Mouse (Mus musculus): ENCODE results near the gene Wdr46. TPM values are rescaled to one million over a fixed set of nuclear protein-coding genes. Genes with fewer than 3 reads are reported as not detected.
A peak's percentile ranks its signal among the peaks of the same experiment; 100 is the strongest.

Wdr46 gene
- total RNA-seq, 2 experiments from 2014 or later, result 21.8 to 24.8 TPM

DNA sequence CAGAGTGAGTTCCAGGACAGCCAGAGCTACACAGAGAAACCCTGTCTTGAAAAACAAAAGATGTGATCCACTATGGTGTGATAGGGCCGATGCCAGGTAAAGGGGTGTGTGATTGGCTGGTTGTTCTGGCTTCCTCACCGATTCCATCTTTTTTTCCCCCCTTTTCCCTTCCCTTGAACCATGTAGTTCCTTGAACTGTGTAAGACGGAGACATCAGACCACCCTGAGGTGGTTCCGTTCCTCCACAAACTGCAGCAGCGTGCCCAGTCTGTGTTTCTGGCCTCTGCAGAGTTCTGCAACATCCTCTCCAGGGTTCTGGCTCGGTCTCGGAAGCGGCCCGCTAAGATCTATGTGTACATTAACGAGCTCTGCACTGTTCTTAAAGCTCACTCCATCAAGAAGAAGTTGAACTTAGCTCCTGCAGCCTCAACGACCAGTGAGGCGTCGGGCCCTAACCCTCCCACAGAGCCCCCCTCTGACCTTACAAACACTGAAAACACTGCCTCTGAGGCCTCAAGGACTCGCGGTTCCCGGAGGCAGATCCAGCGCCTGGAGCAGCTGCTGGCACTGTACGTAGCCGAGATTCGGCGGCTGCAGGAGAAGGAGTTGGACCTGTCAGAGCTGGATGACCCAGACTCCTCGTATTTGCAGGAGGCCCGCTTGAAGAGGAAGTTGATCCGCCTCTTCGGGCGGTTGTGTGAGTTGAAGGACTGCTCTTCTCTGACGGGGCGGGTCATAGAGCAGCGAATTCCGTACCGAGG, 29.2 kb upstream of the Wdr46 start:
- no peak for DNase-seq (ENCODE audit: low spot score in 2 of 2)

DNA sequence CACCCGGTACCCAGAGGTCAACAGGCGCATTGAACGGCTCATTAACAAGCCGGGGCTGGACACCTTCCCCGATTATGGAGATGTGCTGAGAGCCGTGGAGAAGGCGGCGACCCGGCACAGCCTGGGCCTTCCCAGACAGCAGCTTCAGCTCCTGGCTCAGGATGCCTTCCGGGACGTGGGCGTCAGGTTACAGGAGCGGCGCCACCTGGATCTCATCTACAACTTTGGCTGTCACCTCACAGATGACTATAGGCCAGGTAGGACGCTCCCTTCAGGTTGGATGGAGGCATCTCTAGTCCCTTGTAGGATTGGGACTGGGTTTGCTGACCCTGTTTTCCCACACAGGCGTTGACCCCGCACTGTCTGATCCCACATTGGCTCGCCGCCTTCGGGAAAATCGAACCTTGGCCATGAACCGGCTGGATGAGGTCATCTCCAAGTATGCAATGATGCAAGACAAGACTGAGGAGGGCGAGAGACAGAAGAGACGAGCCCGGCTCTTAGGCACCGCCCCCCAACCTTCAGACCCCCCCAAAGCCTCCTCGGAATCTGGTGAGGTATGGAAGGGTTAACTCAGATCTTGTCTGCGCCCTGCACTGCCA, 28.5 kb upstream of the Wdr46 start:
- no peak for DNase-seq (ENCODE audit: low spot score in 2 of 2)

DNA sequence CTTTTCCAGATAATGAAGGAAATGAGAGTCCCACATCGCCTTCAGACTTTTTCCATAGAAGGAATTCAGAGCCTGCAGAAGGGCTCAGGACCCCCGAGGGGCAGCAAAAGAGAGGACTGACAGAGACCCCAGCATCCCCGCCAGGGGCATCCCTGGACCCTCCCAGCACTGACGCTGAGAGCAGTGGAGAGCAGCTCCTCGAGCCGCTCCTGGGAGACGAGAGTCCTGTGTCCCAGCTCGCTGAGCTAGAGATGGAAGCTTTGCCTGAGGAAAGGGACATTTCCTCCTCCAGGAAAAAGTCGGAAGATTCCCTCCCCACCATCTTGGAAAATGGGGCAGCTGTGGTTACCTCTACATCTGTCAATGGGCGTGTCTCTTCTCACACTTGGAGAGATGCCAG, 27.2 kb upstream of the Wdr46 start:
- no peak for DNase-seq (ENCODE audit: low spot score in 2 of 2)

DNA sequence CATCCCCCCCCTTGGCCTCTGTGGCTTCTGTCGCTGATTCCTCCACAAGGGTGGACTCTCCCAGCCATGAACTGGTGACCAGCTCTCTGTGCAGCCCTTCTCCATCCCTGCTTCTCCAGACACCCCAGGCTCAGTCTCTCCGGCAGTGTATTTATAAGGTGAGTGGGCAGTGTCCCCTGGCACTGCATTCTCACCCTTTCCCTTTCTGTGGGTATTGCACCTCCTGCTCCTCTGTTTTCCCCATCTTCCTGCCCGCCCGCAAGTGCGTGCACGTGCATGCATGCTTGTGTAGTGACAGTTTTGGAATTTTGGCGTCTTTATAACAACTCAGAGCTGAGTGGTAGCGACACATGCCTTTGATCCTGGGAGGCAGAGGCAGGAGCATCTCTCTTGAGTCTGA, 26.6 kb upstream of the Wdr46 start:
- DNase-seq (ENCODE audit: low spot score in 2 of 2), result no peak

DNA sequence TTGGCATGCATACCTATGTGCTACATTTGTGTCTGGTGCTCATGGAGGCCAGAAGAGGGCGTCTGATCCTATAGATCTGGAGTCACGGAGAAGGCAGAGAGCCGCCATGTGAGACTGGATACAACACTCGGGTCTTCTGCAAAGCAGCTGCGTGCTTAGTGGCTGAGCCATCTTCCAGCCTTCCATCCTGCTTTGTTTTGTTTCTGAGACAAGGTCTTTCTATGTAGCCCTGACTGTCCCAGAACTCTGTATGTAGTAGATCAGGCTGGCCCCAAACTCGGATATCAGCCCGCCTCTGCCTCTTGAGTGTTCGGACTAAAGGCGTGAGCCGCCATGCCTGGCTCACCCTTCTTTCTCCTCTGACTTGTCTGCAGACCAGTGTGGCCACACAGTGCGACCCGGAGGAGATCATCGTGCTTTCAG, 25.5 kb upstream of the Wdr46 start:
- DNase-seq (ENCODE audit: low spot score in 2 of 2), result peak in 1 of 2 experiments; percentile 12

DNA sequence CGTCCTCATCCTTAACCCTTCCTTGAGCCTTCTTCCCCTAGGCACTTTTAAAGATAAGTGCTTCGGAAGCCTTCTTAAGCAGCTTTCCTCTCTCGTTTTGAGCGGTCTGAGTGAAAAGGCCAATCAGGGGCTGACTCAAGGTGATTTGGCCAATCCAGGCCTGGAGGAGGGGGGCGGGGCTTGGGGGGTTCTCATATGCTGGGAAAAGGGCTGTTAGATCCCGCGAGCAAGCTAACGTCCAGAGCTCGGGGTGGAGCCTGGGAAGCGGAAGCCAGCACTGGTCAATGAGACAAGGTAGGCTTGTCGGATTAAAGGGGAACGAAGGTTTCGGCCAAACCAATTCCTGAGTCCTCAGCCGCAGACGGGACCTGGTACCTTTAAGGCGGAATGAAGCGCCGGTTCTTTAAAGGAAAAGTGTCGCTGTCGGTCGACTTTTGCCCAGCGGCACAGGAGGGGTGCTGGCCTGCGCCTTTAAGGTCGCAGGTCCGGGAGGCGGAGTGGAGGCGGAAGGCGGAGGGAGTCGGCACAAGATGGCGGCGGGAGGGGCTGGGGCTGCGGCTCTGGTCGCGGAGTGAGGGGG, 24.7 kb upstream of the Wdr46 start, which contains the start of the genes Tapbp and Zbtb22:
Tapbp (plus strand) TSS at position 229 of the 580 bp plus-strand sequence.
Zbtb22 (plus strand) TSS at position 234 of the 580 bp plus-strand sequence.
- DNase-seq (ENCODE audit: low spot score in 2 of 2), result peak; percentile 93 to 96

DNA sequence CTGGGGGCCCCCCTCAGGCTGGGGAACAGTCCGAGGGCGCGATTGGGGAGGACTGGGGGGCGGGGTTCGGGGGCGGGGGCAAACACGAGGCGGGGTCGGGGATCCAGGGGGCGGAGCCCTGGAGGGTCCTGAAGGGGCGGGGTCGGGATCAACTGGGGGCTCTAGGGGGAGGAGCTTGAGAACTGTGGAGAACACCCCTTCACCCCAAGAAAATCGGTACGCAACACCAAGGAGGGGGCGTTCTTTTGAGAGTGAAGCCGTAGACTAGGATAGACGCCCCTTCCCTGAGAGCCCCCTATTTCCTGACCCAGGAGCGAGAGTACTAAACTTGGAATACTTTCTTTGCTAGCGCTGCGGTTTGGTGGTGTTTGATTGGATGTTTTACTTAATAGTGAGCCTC, 24.2 kb upstream of the Wdr46 start:
- no peak for DNase-seq (ENCODE audit: low spot score in 2 of 2)

DNA sequence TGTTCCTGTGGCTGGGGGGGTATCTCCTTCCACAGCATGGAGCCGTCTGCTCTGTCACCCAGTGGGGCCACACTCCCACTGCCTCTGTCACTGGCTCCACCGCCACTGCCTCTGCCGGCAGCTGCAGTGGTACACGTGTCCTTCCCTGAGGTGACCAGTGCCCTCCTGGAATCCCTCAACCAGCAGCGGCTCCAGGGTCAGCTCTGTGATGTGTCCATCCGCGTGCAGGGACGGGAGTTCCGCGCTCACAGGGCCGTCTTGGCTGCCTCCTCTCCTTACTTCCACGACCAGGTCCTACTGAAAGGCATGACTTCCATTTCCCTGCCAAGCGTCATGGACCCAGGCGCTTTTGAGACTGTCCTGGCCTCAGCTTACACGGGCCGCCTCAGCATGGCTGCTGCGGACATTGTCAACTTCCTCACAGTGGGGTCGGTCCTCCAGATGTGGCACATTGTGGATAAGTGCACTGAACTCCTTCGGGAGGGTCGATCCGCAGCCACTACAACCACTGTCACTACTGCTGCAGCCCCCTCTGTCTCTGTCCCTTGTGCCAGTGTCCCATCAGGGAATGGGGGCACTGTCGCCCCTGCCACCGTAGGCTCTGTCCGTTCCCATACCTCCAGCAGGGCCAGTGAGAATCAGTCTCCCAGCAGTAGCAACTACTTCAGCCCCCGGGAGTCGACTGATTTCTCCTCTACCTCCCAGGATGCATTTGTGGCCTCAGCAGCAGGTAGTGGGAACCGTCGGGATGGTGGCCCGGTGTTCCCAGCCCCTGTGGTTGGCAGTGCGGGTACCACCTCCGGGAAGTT, 23.4 kb upstream of the Wdr46 start:
- peak in 1 of 2 experiments; percentile 20 for DNase-seq (ENCODE audit: low spot score in 2 of 2)

DNA sequence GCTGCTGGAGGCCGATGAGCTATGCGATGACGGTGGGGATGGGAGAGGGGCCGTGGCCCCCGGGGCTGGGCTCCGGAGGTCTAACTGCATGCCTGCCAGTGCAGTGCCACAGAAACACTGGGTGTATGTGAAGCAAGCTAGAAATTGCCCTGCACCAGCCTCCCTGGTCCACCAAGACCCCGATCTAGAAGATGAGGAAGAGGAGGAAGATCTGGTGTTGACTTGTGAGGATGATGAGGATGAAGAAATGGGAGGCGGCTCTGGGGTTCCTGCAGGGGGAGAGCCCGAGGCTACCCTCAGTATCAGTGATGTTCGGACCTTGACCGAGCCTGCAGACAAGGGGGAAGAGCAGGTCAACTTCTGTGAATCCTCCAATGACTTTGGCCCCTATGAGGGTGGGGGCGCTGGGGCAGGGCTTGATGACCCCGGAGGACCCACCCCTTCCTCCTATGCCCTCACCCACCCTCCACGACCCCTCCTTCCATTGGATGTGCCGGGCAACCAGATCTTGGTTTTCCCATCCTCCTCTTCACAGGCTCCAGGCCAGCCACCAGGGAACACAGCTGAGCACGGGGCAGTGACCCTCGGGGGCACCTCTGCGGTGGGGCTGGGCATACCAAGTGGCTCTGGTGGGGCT, 22.7 kb upstream of the Wdr46 start:
- DNase-seq (ENCODE audit: low spot score in 2 of 2), result peak in 1 of 2 experiments; percentile 20

DNA sequence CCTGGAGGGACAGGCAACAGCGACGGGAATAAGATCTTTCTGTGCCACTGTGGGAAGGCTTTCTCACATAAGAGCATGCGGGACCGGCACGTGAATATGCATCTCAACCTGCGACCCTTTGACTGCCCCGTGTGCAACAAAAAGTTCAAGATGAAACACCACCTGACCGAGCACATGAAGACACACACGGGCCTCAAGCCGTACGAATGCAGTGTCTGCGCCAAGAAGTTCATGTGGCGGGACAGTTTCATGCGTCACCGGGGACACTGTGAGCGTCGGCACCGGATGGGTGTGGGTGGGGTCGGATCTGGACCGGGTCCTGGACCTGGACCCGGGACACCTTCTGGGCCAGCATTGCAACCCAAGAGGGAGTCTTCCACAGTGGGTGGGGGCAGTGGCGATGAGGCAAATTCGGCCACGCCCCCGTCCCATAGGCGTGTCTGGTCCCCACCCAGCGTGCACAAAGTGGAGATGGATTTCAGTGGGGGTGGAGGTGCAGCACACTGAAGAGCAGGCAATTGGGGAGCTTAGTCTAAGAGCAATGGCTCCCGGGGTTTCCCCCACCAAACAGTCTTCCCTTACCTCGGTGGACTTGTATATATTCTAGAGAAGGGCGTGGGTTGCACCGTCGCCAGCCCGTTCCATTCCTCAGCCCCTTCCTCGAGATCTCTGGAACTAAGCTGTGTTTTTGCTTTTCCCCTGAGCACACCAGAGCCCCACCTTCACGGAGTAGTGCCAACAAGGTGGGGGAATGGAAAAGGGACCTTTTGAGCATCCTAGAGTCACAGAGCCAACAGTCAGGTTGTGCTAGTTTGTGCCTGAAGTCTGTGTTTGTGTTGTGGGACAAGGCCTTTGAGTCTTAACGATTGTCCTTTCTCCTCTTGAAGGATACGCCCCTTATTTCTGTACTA, 21.9 kb upstream of the Wdr46 start:
- no peak for DNase-seq (ENCODE audit: low spot score in 2 of 2)

DNA sequence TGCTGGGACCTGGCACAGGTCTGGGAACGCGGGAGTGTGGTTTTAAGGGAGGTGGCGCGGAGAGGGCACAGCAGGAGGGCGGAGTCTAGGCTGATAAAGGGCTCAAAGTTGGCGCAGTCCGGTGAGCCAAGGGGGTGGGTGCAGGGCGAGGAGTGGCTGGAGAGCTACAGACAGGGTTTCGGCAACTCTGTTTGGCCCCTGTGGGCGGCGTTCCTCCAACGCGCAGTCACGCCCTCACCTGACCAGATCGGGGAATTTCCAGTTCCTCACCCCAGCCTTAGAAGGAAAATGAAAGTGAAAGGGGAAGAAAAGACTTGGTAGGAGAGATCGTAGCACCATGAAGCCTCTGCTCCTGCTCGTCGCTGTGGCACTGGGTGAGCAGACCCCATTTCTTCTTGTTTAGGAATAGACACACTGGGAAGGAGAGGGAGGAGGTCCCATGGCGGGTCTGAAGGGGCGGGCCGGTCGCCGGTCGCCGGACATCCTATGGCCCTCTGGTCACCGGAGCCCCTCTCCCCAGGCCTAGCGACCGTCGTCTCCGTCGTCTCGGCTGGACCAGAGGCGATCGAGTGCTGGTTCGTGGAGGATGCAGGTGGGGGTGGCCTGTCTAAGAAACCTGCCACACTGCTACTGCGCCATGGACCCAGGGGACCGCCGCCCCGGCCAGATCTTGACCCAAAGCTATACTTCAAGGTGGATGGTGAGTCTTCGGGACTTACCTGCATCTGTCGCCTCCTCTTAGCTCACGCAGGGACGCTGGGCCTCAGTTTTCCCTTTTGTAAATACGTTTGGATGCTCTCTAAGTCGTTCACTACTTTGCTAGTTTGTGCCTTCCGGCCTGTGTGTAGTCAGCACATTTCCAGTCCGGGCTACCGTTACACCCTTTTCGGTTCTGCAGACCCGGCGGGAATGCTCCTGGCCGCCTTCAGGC, 20.8 kb upstream of the Wdr46 start:
- DNase-seq (ENCODE audit: low spot score in 2 of 2), result peak in 1 of 2 experiments; percentile 57

DNA sequence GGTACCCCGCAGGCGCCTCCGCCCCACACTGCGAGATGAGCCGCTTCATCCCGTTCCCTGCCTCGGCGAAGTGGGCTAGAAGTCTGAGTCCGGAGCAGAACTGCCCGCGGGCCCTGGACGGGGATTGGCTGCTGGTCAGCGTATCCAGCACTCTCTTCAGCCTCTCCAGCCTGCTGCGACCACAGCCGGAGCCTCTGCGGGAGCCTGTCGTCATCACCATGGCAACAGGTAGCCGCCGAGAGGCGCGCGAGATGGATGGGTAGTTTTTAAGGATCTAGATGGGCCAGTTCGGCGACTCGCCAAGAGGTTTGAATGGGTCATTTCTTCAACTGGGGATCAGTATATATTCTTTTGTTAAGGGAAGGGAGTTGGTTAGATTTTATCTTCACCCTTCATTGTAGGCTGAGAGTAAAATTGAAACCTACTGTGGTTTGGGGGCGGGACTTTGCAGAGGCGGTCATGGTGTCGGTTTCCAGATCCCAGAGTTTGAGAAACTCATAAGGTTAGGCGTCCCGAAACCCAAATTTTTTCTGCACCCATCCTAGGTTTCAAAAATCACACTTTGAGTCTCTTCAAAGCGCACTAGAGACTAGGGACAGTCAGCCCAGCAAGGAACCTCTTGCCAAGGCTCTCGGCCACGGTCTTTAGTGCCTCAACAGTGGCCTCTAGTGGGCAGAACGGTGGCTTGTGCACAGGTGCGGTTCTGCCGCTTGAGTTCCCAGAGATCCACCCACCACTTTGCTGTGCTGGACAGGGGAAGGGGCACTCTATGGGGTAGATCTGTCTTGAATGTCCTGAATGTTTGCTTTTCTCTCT, 20.0 kb upstream of the Wdr46 start:
- peak; percentile 84 to 86 for DNase-seq (ENCODE audit: low spot score in 2 of 2)

DNA sequence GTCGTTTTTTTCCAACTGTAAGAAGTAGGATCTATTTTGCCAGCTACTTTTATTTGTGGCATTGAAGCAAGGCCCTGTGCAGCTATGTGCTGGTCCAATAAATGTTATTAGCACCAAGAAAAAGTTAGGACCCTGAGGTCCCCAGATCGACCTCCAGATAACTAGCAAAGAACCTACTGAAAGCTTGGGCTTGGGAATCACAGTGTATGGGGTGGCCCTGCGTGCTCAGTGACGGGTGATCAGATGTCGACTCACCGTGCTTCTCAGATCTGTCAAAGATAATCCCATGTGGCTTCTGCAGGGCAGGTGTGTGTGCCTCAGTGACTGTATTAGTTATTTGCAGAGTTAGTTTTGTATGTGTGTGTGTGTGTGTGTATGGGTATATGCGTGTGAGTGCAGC, 19.1 kb upstream of the Wdr46 start:
- no peak for DNase-seq (ENCODE audit: low spot score in 2 of 2)

DNA sequence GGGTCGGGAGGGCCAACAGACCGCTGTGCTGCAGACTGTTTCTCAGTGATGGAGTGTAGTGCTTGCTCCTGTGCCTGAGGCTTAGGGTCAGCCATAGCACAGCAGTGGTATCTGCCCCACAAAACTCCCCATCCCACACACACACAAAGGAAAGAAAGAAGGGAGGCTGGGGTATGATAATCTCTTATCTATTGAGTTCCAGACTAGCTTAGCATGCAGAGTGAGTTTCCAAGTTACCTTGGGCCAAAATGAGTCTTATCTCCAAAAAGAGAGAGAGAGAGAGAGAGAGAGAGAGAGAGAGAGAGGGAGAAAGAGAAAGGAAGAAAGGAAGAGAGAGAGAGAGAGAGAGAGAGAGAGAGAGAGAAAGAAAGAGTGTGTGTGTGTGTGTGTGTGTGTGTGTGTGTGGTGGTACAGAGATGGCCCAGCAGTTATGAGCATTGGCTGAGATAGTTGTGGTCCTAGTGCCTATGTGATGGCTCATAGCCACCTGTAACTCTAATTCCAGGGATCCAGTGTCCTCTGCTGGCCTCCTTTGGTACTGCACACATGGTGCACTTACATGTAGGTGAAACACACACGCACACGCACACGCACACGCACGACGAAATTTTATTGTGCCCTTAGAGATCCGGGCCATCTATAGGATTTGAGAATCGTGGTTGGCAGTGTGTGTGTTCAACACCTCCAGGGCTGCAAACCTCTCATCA, 15.7 kb upstream of the Wdr46 start:
- peak in 1 of 2 experiments; percentile 52 for DNase-seq (ENCODE audit: low spot score in 2 of 2)

DNA sequence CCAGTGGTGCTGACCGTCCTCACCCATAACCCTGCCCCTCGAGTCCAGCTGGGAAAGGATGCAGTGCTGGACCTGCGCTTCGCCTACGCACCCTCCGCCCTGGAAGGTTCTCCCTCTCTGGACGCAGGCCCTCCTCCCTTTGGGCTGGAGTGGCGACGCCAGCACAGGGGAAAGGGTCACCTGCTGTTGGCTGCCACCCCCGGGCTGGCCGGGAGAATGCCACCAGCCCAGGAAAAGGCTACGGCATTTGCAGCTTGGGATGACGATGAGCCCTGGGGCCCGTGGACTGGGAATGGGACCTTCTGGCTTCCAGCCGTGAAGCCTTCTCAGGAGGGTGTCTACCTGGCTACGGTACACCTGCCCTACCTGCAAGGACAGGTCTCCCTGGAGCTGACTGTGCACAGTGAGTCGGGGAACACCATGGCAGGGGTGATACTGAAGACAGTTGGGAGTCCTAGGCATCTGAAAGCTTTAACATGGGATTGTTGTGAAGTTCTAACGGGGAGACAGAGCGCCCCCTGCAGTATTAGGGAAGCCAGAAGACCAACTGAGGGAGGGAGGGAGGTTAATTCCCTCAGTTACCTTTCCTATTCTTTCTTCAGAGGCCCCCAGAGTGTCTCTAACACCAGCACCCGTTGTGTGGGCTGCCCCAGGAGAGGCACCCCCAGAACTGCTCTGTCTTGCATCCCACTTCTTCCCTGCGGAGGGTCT, 14.9 kb upstream of the Wdr46 start:
- no peak for DNase-seq (ENCODE audit: low spot score in 2 of 2)

DNA sequence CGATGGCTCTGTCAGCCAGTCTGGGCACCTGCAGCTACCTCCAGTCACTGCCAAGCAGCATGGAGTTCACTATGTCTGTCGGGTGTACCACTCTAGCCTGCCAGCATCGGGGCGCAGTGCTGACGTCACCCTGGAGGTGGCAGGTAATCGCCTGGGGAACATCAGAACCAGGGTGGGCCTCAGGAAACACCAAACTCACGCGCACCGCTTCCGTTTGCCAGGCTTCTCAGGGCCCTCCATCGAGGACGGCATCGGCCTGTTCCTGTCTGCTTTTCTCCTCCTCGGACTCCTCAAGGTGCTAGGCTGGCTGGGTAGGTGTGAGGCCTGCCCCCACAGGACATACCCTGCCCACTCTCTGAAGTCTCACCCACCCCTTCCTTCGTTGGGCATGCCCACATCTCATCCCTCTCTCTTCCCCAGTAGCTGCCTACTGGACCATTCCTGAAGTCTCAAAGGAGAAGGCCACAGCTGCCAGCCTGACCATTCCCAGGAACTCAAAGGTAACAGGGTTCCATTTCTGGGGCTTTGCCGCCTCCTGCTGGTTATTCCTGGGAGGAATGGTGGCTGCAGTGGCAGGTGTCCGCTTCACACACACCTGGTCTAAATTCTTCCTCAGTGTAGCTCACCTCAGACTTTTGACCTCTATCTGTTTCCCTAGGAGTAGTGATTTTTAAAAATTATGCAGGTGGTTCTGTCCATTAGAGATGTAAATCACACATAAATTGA, 14.1 kb upstream of the Wdr46 start:
- DNase-seq (ENCODE audit: low spot score in 2 of 2), result no peak

Data from layer of hippocampus, postnatal 10 days (tissue).